Mouse (Mus musculus) lung, postnatal 0 days (tissue): Measurements from ENCODE around the gene Sdk1. TPM values are rescaled to one million over a fixed set of nuclear protein-coding genes. Genes with fewer than 3 reads are reported as not detected.

Source experiments
- ATAC-seq: fragments of 200-750 bp; cut with Nextera tagmentation; 2 replicates; pipeline ENCODE4 v1.8.0; 2017; ENCODE audit warnings: moderate library complexity
- DNase-seq: peaks from one replicate; pipeline ENCODE4 v3.0.0-alpha.2; 2016; ENCODE audit warnings: low spot score
- H3K27ac ChIP-seq: fragments of 300-500 bp; sonication (generic); 2 replicates; pipeline ENCODE4 v1.5.1; 2014; ENCODE audit warnings: antibody characterized with exemption, mild to moderate bottlenecking, low read length, mixed read lengths
- H3K27me3 ChIP-seq: fragments of 300-500 bp; sonication (generic); replicated peaks from 2 replicates; pipeline ENCODE4 v1.6.1; 2014; ENCODE audit warnings: low read length, mixed read lengths; ENCODE audit not compliant: insufficient read depth
- H3K36me3 ChIP-seq: fragments of 300-500 bp; sonication (generic); 2 replicates; pipeline ENCODE4 v1.6.1; 2014; ENCODE audit warnings: low read length, mixed read lengths; ENCODE audit not compliant: insufficient read depth
- H3K4me1 ChIP-seq: fragments of 300-500 bp; sonication (generic); 2 replicates; pipeline ENCODE4 v1.6.1; 2014; ENCODE audit warnings: antibody characterized with exemption, low read depth, low read length, mixed read lengths; ENCODE audit not compliant: insufficient read depth
- H3K4me2 ChIP-seq: fragments of 300-500 bp; sonication (generic); replicated peaks from 2 replicates; pipeline ENCODE4 v1.6.1; 2014; ENCODE audit warnings: low read depth, mild to moderate bottlenecking, low read length, moderate library complexity, mixed read lengths
- H3K4me3 ChIP-seq: fragments of 300-500 bp; sonication (generic); 2 replicates; pipeline ENCODE4 v1.5.1; 2014; ENCODE audit warnings: low read depth, low read length
- H3K9ac ChIP-seq: fragments of 300-500 bp; sonication (generic); replicated peaks from 2 replicates; pipeline ENCODE4 v1.6.1; 2014; ENCODE audit warnings: low read depth, mild to moderate bottlenecking
- H3K9me3 ChIP-seq: fragments of 300-500 bp; sonication (generic); 2 replicates; pipeline ENCODE4 v1.6.1; 2016; ENCODE audit warnings: low read length, mixed read lengths
- CTCF ChIP-seq: IDR thresholded peaks from 2 replicates; pipeline ENCODE4 v1.5.1; 2016; ENCODE audit warnings: antibody characterized with exemption, mild to moderate bottlenecking
- EP300 ChIP-seq: IDR thresholded peaks from 2 replicates; pipeline ENCODE4 v1.6.1; 2016; ENCODE audit warnings: antibody characterized with exemption, mild to moderate bottlenecking, control low read depth
- WGBS: fragments of 180-500 bp; shearing (Covaris S2); extraction: QIAGEN DNeasy Blood & Tissue Kit; methylation state at CpG from one replicate; pipeline ENCODE4 v1.1.7; 2014; 5-methylcytosine and 5-hydroxymethylcytosine counted together
- polyA plus RNA-seq: library from polyadenylated mRNA; unstranded; fragments of >200 nt; fragmentation: Nextera tagmentation; extraction: Ambion mirVana; gene quantifications from 2 replicates; pipeline ENCODE4 v1.2.1, GENCODE M21; 2015

Gene Sdk1
- polyA plus RNA-seq, 1 experiment from 2014 or later, result 0.19 TPM

GRCm38 (mm10) chr5:142000247-142000646, 759.0 kb downstream of the Sdk1 start:
- no peak overlapping the region for H3K27ac ChIP-seq
- H3K9ac ChIP-seq, result no peak overlapping the region
- H3K4me2 ChIP-seq, result no peak overlapping the region
- H3K4me3 ChIP-seq, result no peak overlapping the region
- DNase-seq, result no peak
- H3K4me1 ChIP-seq, result no peaks in the 10 kb centered on the region
- H3K27me3 ChIP-seq, result no peaks in the 10 kb centered on the region
- WGBS, result 86% methylated on average over 1 of the region's 1 CpGs
- H3K9me3 ChIP-seq, result no peaks in the 10 kb centered on the region
- H3K36me3 ChIP-seq, result no peaks in the 10 kb centered on the region
- TF ChIP-seq EP300 (no peak), CTCF (no peak)
- ATAC-seq, result no peak

- no peak for DNase-seq
- Histone ChIP-seq H3K4me2 (no peak overlapping the region), H3K9ac (no peak overlapping the region), H3K4me3 (no peak overlapping the region), H3K4me1 (no peaks in the 10 kb centered on the region), H3K27me3 (no peaks in the 10 kb centered on the region), H3K9me3 (no peaks in the 10 kb centered on the region), H3K36me3 (no peaks in the 10 kb centered on the region), H3K27ac (no peak overlapping the region)
- 50% methylated on average over 6 of the region's 6 CpGs for WGBS
- TF ChIP-seq CTCF, result no peak
- no peak for TF ChIP-seq EP300
- no peak for ATAC-seq
Measured at GRCm38 (mm10) chr5:142001131-142001530, 759.8 kb downstream of the Sdk1 start.

GRCm38 (mm10) chr5:142001973-142002372, 760.7 kb downstream of the Sdk1 start:
- no peak overlapping the region for H3K27ac ChIP-seq
- H3K27me3 ChIP-seq, result no peaks in the 10 kb centered on the region
- H3K4me1 ChIP-seq, result no peaks in the 10 kb centered on the region
- H3K36me3 ChIP-seq, result no peaks in the 10 kb centered on the region
- no peak overlapping the region for H3K4me3 ChIP-seq
- ATAC-seq (no peak), DNase-seq (no peak)
- H3K9ac ChIP-seq, result no peak overlapping the region
- no peaks in the 10 kb centered on the region for H3K9me3 ChIP-seq
- H3K4me2 ChIP-seq, result no peak overlapping the region
- TF ChIP-seq EP300 (no peak), CTCF (no peak)
- WGBS, result 75% methylated on average over 3 of the region's 3 CpGs

GRCm38 (mm10) chr5:142010189-142010588, 768.9 kb downstream of the Sdk1 start:
- ATAC-seq (no peak), DNase-seq (no peak)
- no peak overlapping the region for H3K9ac ChIP-seq
- H3K27ac ChIP-seq, result no peak overlapping the region
- no peaks in the 10 kb centered on the region for H3K27me3 ChIP-seq
- no peaks in the 10 kb centered on the region for H3K36me3 ChIP-seq
- no peaks in the 10 kb centered on the region for H3K9me3 ChIP-seq
- TF ChIP-seq EP300 (no peak), CTCF (no peak)
- H3K4me3 ChIP-seq, result no peak overlapping the region
- 24% methylated on average over 3 of the region's 3 CpGs for WGBS
- no peak overlapping the region for H3K4me2 ChIP-seq
- no peaks in the 10 kb centered on the region for H3K4me1 ChIP-seq

- Histone ChIP-seq H3K36me3 (no peaks in the 10 kb centered on the region), H3K4me3 (no peak overlapping the region), H3K4me2 (no peak overlapping the region), H3K9ac (no peak overlapping the region), H3K27ac (no peak overlapping the region), H3K4me1 (no peaks in the 10 kb centered on the region), H3K9me3 (no peaks in the 10 kb centered on the region), H3K27me3 (no peaks in the 10 kb centered on the region)
- no peak for DNase-seq
- WGBS, result 90% methylated on average over 7 of the region's 7 CpGs
- TF ChIP-seq CTCF (no peak), EP300 (no peak)
- no peak for ATAC-seq
Measured at GRCm38 (mm10) chr5:142017001-142017400, 775.7 kb downstream of the Sdk1 start.

- 0 out of 2 replicates have a peak, but pooled peaks have one; percentile 16 for ATAC-seq
- TF ChIP-seq EP300 (no peak), CTCF (no peak)
- Histone ChIP-seq H3K9ac (no peak overlapping the region), H3K4me3 (no peak overlapping the region), H3K4me2 (no peak overlapping the region), H3K27me3 (no peaks in the 10 kb centered on the region), H3K4me1 (no peaks in the 10 kb centered on the region), H3K27ac (no peak overlapping the region), H3K9me3 (no peaks in the 10 kb centered on the region), H3K36me3 (no peaks in the 10 kb centered on the region)
- WGBS, result 47% methylated on average over 4 of the region's 4 CpGs
- DNase-seq, result peak; percentile 15
Measured at GRCm38 (mm10) chr5:142022877-142023580, 781.7 kb downstream of the Sdk1 start.

- H3K9me3 ChIP-seq, result no peaks in the 10 kb centered on the region
- no peaks in the 10 kb centered on the region for H3K36me3 ChIP-seq
- WGBS, result 61% methylated on average over 11 of the region's 12 CpGs
- TF ChIP-seq EP300 (no peak), CTCF (no peak)
- H3K27ac ChIP-seq, result no peak overlapping the region
- ATAC-seq, result no peak
- no peak overlapping the region for H3K9ac ChIP-seq
- H3K27me3 ChIP-seq, result no peaks in the 10 kb centered on the region
- H3K4me3 ChIP-seq, result no peak overlapping the region
- no peaks in the 10 kb centered on the region for H3K4me1 ChIP-seq
- H3K4me2 ChIP-seq, result no peak overlapping the region
- DNase-seq, result no peak
Measured at GRCm38 (mm10) chr5:142024448-142024847, 783.2 kb downstream of the Sdk1 start.
